Mouse (Mus musculus) liver, adult 2 months (tissue): ENCODE measurements around the gene Pde12.

Source experiments
- CTCF ChIP-seq: fragments of 200-500 bp; IDR thresholded peaks from 2 replicates; pipeline ENCODE4 v1.5.1; 2011; ENCODE audit warnings: low read depth, low read length, control low read depth
- POLR2A ChIP-seq: fragments of 200-500 bp; IDR thresholded peaks from 2 replicates; pipeline ENCODE4 v1.6.1; 2011; ENCODE audit warnings: low read length, control low read depth; ENCODE audit not compliant: insufficient read depth; ENCODE audit errors: extremely low read depth

DNA sequence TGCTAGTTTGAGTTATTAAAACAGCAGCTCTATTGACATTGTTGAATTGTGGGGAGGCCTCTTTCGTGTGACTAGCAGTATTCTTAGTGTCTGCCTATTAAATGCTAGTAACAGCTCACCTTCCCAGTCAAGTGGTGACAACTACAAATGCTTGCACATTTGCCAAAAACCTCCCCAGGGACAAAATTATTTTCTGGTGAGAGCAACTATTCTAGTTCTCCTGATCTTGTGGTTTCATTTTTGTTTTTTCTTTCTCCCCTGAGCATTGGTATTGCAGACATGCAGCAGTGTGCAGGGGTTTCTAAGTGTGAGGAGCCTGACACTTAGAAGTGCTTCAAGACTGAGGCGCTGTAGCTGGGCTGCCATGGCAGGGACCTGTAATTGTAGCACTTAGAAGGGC, 21.9 kb downstream of the Pde12 start:
- TF ChIP-seq CTCF (no peak), POLR2A (no peak)
